In the genomic region with DNA sequence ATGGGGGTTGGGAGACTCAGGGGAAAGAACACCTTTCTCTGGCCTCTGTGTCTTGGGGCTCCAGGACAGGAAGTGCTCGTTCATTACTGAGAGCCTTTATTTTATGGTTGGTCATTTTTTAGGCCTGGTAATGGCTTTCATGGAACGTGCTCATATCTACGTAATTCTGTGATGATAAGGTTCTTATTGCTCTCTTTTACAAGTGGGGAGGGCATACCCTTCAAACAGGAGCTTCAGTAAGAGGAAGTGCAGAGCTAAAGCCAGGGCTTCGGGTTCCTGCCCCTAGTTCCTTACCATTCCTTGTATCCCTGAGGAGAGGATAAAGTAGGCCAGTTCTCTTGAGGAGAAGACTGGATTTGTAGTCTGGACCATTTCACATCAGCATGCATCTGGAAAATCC, we compare ENCODE assay signal across 33 mouse cellular contexts.
"Had no signal": no experiment of that assay in that cellular context is flagged by ENCODE, and none has a peak within 500 bp of the region (broad histone marks: within the 10 kb centered on the region; RNA-seq: fewer than 3 reads in every experiment).

No protein-coding gene starts in this region.

- H3K4me3 ChIP-seq: heart, embryonic 12.5 days; heart, embryonic 13.5 days; heart, embryonic 15.5 days; hindbrain, embryonic 10.5 days; hindbrain, embryonic 12.5 days; hindbrain, embryonic 13.5 days; hindbrain, embryonic 15.5 days; intestine, embryonic 15.5 days; kidney, embryonic 15.5 days; layer of hippocampus, adult 2 months; left cerebral cortex, adult 2 months had no signal

- DNase-seq: heart, postnatal 10 days; heart, postnatal 14 days; heart, postnatal 36 days; heart, postnatal 4 days; kidney, adult 11 months; kidney, adult 18-20 months; kidney, adult 2 months; kidney, adult 8-10 months; kidney, adult 9 months; kidney, postnatal 10 days; kidney, postnatal 14 days; kidney, postnatal 25 days; kidney, postnatal 36 days; kidney, postnatal 4 days; layer of hippocampus, adult 9-11 months; layer of hippocampus, postnatal 36 days had no signal

- H3K27ac ChIP-seq: heart, embryonic 13.5 days; heart, embryonic 15.5 days; hindbrain, embryonic 10.5 days; hindbrain, embryonic 12.5 days; hindbrain, embryonic 13.5 days; hindbrain, embryonic 14.5 days; hindbrain, embryonic 15.5 days; hindbrain, postnatal 0 days; intestine, embryonic 15.5 days; kidney, embryonic 15.5 days; kidney, postnatal 0 days; layer of hippocampus, adult 2 months; left cerebral cortex, adult 2 months had no signal

- H3K9ac ChIP-seq: heart, embryonic 12.5 days; heart, embryonic 13.5 days; heart, embryonic 15.5 days; hindbrain, embryonic 12.5 days; hindbrain, embryonic 13.5 days; hindbrain, embryonic 14.5 days; hindbrain, embryonic 15.5 days; intestine, embryonic 15.5 days; kidney, embryonic 15.5 days had no signal

- H3K4me1 ChIP-seq: heart, embryonic 12.5 days; heart, embryonic 13.5 days; heart, embryonic 15.5 days; hindbrain, embryonic 10.5 days; hindbrain, embryonic 12.5 days; hindbrain, embryonic 13.5 days; hindbrain, embryonic 15.5 days; intestine, embryonic 15.5 days; kidney, embryonic 15.5 days had no signal

- ATAC-seq: hindbrain, embryonic 16.5 days; hindbrain, postnatal 0 days; intestine, embryonic 15.5 days; intestine, embryonic 16.5 days; intestine, postnatal 0 days had no signal

- H3K9me3 ChIP-seq: heart, embryonic 12.5 days; heart, embryonic 13.5 days; heart, embryonic 15.5 days; hindbrain, embryonic 10.5 days; hindbrain, embryonic 12.5 days; hindbrain, embryonic 13.5 days; hindbrain, embryonic 15.5 days; intestine, embryonic 15.5 days; kidney, embryonic 15.5 days had no signal

- H3K27me3 ChIP-seq: heart, embryonic 15.5 days; hindbrain, embryonic 12.5 days; hindbrain, embryonic 15.5 days; intestine, embryonic 15.5 days; kidney, embryonic 15.5 days had no signal

- H3K36me3 ChIP-seq: heart, embryonic 12.5 days; heart, embryonic 13.5 days; heart, embryonic 15.5 days; hindbrain, embryonic 10.5 days; hindbrain, embryonic 12.5 days; hindbrain, embryonic 13.5 days; hindbrain, embryonic 15.5 days; intestine, embryonic 15.5 days; kidney, embryonic 15.5 days had no signal
